Mouse (Mus musculus): ENCODE measurements at regions not wholly inside any gene's neighbourhood (a gene's known extent, or its start where the extent isn't known, plus 50 kb on each side); places are given as distances from the start of the nearest gene placed in this dataset.
"Not testable (repeated sequence)": the region's sequence is repeated elsewhere in the genome, so short reads cannot be mapped to it uniquely, and the experiment has no call there.

DNA sequence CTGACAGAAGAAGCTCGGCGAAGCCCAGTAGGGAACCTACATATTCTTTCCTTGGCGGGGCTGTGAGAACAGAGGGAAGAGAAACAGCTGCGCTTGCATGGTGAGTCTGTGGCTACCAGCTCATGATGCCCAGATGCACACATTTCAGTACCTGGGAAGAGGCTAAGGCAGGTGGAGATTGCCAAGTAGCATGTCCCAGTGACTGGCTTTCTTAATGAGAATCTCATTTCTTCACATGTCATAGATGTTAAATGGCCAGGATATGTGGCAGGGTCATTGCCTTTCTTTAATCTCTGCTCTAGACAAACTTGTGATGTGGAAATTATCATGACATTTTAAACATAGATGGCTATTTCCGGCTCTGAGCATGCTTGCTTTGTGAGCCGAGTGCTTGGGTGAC, 109.5 kb upstream of the Tns3 start:
- ChIA-PET CTCF (interaction anchor here in 1 of 4 experiments (1.0 kb wide), 1 partner anchor 86 kb away, joined by 3 read pairs; no protein-coding TSS in a partner anchor), POLR2A (interaction anchor here in 3 of 4 experiments (0.6 to 2.1 kb wide), 28 partner anchors 9 to 250 kb away, joined by 3 to 11 read pairs (median 4); no protein-coding TSS in a partner anchor)

- ChIA-PET POLR2A (interaction anchor here in 3 of 4 experiments (0.6 to 2.1 kb wide), 28 partner anchors 8 to 249 kb away, joined by 3 to 11 read pairs (median 4); no protein-coding TSS in a partner anchor), CTCF (interaction anchor here in 1 of 4 experiments (1.0 kb wide), 1 partner anchor 87 kb away, joined by 3 read pairs; no protein-coding TSS in a partner anchor)
Measured at GRCm38 (mm10) chr11:8773260-8773659, 108.9 kb upstream of the Tns3 start.

DNA sequence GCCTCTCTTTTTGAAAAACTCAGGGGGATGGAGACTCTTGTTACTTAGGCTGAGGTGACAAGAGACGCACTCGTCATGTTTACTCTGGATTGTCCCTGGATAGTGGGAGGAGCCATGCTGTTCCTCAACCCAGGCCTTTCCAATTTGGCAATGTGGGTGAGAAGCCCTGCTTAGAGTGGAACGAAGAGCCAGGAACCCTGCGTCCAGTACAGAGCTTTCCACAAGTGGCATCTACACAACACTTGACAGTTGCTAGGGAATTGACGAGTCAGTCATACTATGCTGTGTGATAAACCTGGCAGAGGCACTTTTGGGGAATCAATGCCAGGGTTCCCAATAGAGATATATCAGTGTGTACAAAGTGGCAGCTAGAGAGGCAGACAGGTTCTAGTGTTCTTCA, 108.2 kb upstream of the Tns3 start:
- POLR2A ChIA-PET = interaction anchor here in 3 of 4 experiments (1.0 to 2.1 kb wide), 12 partner anchors 11 to 320 kb away, joined by 3 to 11 read pairs (median 4); no protein-coding TSS in a partner anchor

DNA sequence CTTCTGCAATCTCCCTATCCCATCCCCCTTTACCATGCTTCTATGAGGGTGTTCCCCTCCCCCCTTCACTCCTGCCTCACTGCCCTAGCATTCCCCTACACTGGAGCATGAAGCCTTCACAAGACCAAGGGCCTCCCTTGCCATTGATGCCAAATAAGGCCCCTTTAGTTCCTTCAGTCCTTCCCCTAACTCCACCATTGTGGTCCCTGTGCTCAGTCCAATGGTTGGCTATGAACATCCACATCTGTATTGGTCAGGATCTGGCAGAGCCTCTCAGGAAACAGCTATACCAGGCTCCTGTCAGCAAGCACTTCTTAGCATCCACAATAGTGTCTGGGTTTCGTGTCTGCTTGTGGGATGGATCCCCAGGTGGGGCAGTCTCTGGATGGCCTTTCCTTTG, 104.4 kb upstream of the Tns3 start:
- CTCF ChIA-PET = not testable (repeated sequence)
- POLR2A ChIA-PET = interaction anchor here in 1 of 4 experiments (1.2 kb wide), 1 partner anchor 14 kb away, joined by 3 read pairs; no protein-coding TSS in a partner anchor

More for the DNA sequence above, 108.2 kb upstream of the Tns3 start:
- CTCF ChIA-PET = interaction anchor here in 1 of 4 experiments (0.6 kb wide), 1 partner anchor 110 kb away, joined by 3 read pairs; no protein-coding TSS in a partner anchor

DNA sequence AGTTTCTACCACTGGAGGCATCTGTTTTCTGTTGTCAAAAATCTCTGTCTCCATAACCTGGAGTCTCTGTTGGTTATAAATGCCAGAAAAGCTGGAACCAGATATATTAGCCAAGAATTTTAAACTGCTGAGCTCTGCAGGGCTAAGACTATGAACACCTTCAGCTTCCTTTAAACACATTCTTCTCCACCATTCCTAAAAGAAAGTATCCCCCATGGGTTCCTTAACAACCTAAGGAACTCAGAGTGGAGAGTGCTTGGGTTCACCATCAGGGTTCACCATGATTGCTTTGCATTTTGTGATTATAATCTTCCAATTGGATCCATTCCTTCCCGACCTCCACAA, 101.2 kb upstream of the Tns3 start:
- ChIA-PET CTCF (no interaction called here), POLR2A (interaction anchor here in 2 of 4 experiments (1.0 to 1.5 kb wide), 3 partner anchors 8 to 73 kb away, joined by 3 to 4 read pairs (median 3); no protein-coding TSS in a partner anchor)

GRCm38 (mm10) chr11:8764861-8765540, 100.7 kb upstream of the Tns3 start:
- ChIA-PET CTCF (no interaction called here), POLR2A (interaction anchor here in 2 of 4 experiments (1.0 to 1.5 kb wide), 3 partner anchors 8 to 72 kb away, joined by 3 to 4 read pairs (median 3); no protein-coding TSS in a partner anchor)

DNA sequence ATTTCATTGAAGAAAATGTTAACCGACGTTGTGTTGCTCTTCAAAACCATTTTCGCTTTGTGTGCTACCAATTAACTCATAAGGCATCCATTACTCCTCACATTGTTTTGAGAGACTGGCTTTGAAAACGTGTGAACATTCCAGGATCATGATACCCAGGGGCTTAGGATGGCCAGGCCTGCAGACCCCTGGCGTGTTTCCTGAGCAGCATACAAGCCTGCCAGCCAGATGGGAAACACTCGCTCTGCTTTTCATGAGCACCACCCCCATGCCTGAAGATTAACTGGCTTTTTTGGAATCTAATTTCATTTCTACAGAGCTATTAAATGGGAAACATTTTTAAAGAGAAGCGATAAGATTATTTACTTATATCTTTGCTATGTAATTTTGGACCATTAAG, 99.1 kb upstream of the Tns3 start:
- CTCF ChIA-PET = no interaction called here
- POLR2A ChIA-PET = no interaction called here

GRCm38 (mm10) chr11:8762133-8762532, 97.8 kb upstream of the Tns3 start:
- ChIA-PET POLR2A (no interaction called here), CTCF (no interaction called here)

DNA sequence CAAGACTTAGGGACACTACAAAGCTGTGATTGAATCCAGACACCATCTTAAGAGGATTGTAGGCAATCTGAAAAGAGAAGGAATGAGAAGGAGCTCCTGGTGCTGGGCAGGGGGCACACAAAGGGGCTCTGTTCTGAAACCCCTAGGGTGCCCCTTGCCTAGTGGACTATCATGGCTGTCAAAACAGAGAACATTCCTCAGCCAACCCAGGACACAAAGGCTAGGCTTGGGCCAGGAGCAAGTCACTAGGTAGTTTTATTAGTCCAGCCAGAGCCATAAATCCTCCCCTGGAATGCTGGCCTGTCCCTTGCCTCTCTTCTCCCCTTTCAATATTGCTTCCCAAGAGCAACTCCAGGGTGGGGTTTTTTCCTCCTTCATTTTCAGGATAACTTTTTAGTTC, 97.3 kb upstream of the Tns3 start:
- ChIA-PET CTCF (no interaction called here), POLR2A (interaction anchor here in 2 of 4 experiments (1.3 to 1.4 kb wide), 2 partner anchors 12 kb away, joined by 4 read pairs; no protein-coding TSS in a partner anchor)

DNA sequence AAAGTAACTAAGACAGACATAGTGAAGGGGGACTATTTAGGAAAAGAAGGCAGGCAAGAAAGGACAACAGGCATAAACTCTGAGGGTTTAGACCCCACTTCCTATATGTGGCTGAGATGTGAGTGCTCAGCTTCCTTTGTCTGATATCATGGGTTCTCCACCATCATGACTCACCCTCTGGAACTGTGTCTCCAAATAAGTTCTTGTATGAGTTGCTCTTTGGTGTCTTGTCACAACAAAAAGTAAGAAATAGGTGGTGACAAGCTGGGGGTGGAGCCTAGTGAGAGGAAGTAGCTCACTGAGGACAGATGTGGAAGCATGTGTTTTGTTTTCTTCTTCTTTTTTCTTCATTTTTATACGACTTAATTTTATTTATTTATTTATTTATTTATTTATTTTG, 95.5 kb upstream of the Tns3 start:
- ChIA-PET CTCF (no interaction called here), POLR2A (interaction anchor here in 2 of 4 experiments (0.5 to 1.3 kb wide), 5 partner anchors 14 to 415 kb away, joined by 3 to 4 read pairs (median 3); no protein-coding TSS in a partner anchor)

DNA sequence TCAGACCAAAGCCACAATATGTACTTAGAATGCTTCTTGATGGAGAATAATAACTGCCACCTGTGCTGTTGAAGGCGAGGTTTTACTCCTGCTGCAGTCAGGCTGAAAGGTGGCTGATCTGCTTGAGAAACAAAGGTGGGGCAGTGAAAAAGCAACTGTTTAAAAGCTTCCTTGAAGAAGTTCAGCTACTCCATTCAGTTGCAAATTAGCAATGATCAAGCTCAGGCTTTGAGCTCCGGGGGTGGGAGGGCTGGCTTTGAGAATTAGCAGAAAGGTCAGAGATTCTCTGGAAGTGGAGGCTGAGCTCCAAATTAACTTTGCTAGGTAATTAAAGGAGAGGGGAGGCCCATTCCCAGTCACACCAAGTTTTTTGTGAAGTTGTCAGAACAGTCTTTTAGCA, 90.2 kb upstream of the Tns3 start:
- CTCF ChIA-PET = interaction anchor here in 3 of 4 experiments (0.6 to 1.2 kb wide), 5 partner anchors 21 to 124 kb away, joined by 3 to 10 read pairs (median 3); no protein-coding TSS in a partner anchor
- POLR2A ChIA-PET = interaction anchor here (0.6 to 3.0 kb wide), 49 partner anchors 15 to 815 kb away, joined by 3 to 18 read pairs (median 4); partner anchors contain the start of genes Tns3 (in 2 of the 4) and Upp1 (in 1 of the 4)

DNA sequence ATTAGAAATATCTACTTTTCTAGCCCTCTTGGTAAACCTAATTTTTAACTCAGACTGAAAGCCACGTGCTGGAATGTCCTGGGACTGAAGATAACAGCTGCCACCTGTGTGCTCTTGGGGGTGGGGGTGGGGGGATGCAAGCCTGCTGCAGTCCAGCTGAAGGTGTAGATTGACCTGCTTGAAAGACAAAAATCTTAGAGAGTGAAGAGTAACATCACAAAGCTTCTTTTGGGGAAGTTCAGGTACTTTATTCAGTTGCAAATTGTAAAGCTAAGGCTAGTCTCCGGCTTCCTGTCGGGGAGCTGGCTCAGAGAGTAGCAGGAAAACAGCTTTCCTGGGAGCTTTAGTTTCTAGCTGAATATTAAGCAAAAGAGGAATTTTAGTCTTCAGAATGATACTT, 71.4 kb upstream of the Tns3 start:
- POLR2A ChIA-PET = interaction anchor here in 1 of 4 experiments (1.8 kb wide), 1 partner anchor 17 kb away, joined by 4 read pairs; no protein-coding TSS in a partner anchor
- CTCF ChIA-PET = interaction anchor here in 1 of 4 experiments (0.6 kb wide), 1 partner anchor 1141 kb away, joined by 4 read pairs; no protein-coding TSS in a partner anchor

GRCm38 (mm10) chr11:8727007-8727406, 62.7 kb upstream of the Tns3 start:
- ChIA-PET CTCF (interaction anchor here in 2 of 4 experiments (0.5 to 0.6 kb wide), 2 partner anchors 61 to 1517 kb away, joined by 3 to 7 read pairs; no protein-coding TSS in a partner anchor), POLR2A (interaction anchor here in 2 of 4 experiments (1.0 to 1.9 kb wide), 4 partner anchors 34 to 77 kb away, joined by 3 to 6 read pairs (median 3); partner anchors contain the start of gene Tns3 (in 1 of the 2))

GRCm38 (mm10) chr11:8725505-8725904, 61.2 kb upstream of the Tns3 start:
- POLR2A ChIA-PET = interaction anchor here in 2 of 4 experiments (0.7 to 1.5 kb wide), 2 partner anchors 29 to 33 kb away, joined by 3 to 6 read pairs; no protein-coding TSS in a partner anchor

DNA sequence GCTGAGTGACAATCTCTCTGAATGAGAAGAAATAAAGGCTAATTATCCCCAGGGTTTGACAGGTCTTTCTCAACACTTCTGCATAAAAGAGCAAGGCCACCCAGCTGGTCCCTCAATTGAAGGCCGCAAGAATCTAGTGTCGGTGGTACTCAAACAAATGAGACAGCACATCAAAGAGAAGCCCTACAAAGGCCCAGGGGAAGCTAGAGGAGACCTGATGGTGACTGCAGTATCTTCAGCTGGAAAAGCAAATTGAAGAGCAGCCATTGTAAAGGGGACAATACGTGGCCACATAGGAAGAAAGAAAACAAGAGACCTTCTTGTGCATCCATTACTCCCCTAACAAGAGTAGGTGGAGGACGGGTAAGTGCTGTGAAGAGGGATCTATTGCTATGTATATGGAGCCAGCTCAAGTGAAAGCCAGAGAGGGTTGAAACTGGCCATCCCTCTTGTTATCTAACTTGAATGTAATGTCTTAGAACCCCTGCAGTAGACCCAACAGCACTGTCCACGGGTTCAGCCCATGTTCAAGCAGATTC, 58.8 kb upstream of the Tns3 start:
- ChIA-PET CTCF (interaction anchor here in 3 of 4 experiments (0.6 to 1.6 kb wide), 4 partner anchors 31 to 200 kb away, joined by 3 to 4 read pairs (median 3); no protein-coding TSS in a partner anchor), POLR2A (interaction anchor here (0.6 to 3.3 kb wide), 48 partner anchors 12 to 445 kb away, joined by 3 to 29 read pairs (median 4); partner anchors contain the start of gene Tns3 (in 2 of the 4))

More at GRCm38 (mm10) chr11:8725505-8725904, 61.2 kb upstream of the Tns3 start:
- CTCF ChIA-PET = no interaction called here

- POLR2A ChIA-PET = interaction anchor here (0.5 to 2.6 kb wide), 69 partner anchors 9 to 1727 kb away, joined by 3 to 14 read pairs (median 4); partner anchors contain the start of gene Tns3 (in 1 of the 4)
- CTCF ChIA-PET = interaction anchor here in 2 of 4 experiments (0.6 to 1.3 kb wide), 4 partner anchors 55 to 480 kb away, joined by 3 to 6 read pairs (median 4); partner anchors contain the start of gene Tns3 (in 1 of the 2)
Measured at GRCm38 (mm10) chr11:8719211-8719966, 55.1 kb upstream of the Tns3 start.

- POLR2A ChIA-PET = interaction anchor here in 2 of 4 experiments (0.9 to 1.6 kb wide), 6 partner anchors 11 to 68 kb away, joined by 3 to 5 read pairs (median 3); partner anchors contain the start of gene Tns3 (in 1 of the 2)
- CTCF ChIA-PET = interaction anchor here in 1 of 4 experiments (0.6 to 0.7 kb wide), 2 partner anchors 37 to 224 kb away, joined by 3 read pairs; no protein-coding TSS in a partner anchor
Measured at GRCm38 (mm10) chr11:8717774-8718173, 53.4 kb upstream of the Tns3 start.

- POLR2A ChIA-PET = interaction anchor here in 2 of 4 experiments (0.8 to 1.4 kb wide), 5 partner anchors 10 to 67 kb away, joined by 3 read pairs; no protein-coding TSS in a partner anchor
- CTCF ChIA-PET = interaction anchor here in 2 of 4 experiments (0.6 to 0.7 kb wide), 3 partner anchors 38 to 223 kb away, joined by 3 read pairs; no protein-coding TSS in a partner anchor
Measured at GRCm38 (mm10) chr11:8716858-8717257, 52.5 kb upstream of the Tns3 start.
